Mouse (Mus musculus) CH12.LX (cell line): Measurements from ENCODE around the gene Armh2. TPM values are rescaled to one million over a fixed set of nuclear protein-coding genes. Genes with fewer than 3 reads are reported as not detected.

Experiments
- DNase-seq: peaks from one replicate; pipeline ENCODE4 v3.0.0-alpha.2; 2013; ENCODE audit errors: extremely low read depth
- H3K27ac ChIP-seq: 2 replicates; pipeline ENCODE4 v1.5.1; 2012; ENCODE audit warnings: low read depth, mild to moderate bottlenecking, control low read depth, moderate library complexity; ENCODE audit not compliant: insufficient read depth
- H3K27me3 ChIP-seq: replicated peaks from 2 replicates; pipeline ENCODE3; 2012; ENCODE audit warnings: inconsistent platforms
- H3K36me3 ChIP-seq, 2 experiments: replicated peaks in 1 of 2; 2 replicates each; pipeline versions ENCODE3 to v1.6.1; 2012; ENCODE audit warnings: inconsistent platforms in 1 of 2, low read length in 1 of 2, mild to moderate bottlenecking in 1 of 2, mixed read lengths in 1 of 2, moderate library complexity in 1 of 2; ENCODE audit not compliant: control insufficient read depth in 1 of 2, insufficient read depth in 1 of 2
- H3K4me1 ChIP-seq, 2 experiments: 2 replicates each; pipeline ENCODE4 v1.6.1; 2012; ENCODE audit warnings: inconsistent platforms in 1 of 2, moderate library complexity in 1 of 2; ENCODE audit not compliant: insufficient read depth in 2 of 2, control insufficient read depth in 1 of 2
- H3K4me2 ChIP-seq: 2 replicates; pipeline ENCODE4 v1.6.1; 2012; ENCODE audit warnings: low read depth, mild to moderate bottlenecking, control low read depth; ENCODE audit not compliant: poor library complexity, insufficient read depth, severe bottlenecking
- H3K4me3 ChIP-seq, 3 experiments: fragments of 150-350 bp in 1 of 3; sonication (generic) in 1 of 3; replicated peaks in 1 of 3; 2 replicates each; pipeline versions ENCODE3 to v1.5.1; 2011 to 2012; ENCODE audit warnings: low read depth in 2 of 3, low read length in 2 of 3, mild to moderate bottlenecking in 2 of 3, moderate library complexity in 2 of 3, control low read depth in 1 of 3, improper control_type of control experiment in 1 of 3, inconsistent platforms in 1 of 3, mixed read lengths in 1 of 3; ENCODE audit not compliant: poor library complexity in 1 of 3
- H3K79me2 ChIP-seq: replicated peaks from 2 replicates; pipeline ENCODE4 v1.6.1; 2012; ENCODE audit warnings: mild to moderate bottlenecking, moderate library complexity; ENCODE audit not compliant: control insufficient read depth, poor library complexity, insufficient read depth, severe bottlenecking; ENCODE audit errors: extremely low read depth
- H3K9ac ChIP-seq: 2 replicates; pipeline ENCODE4 v1.6.1; 2012; ENCODE audit warnings: low read depth, mild to moderate bottlenecking, control low read depth, moderate library complexity; ENCODE audit not compliant: insufficient read depth
- H3K9me3 ChIP-seq: replicated peaks from 2 replicates; pipeline ENCODE3; 2012; ENCODE audit warnings: low read length, inconsistent platforms, mixed read lengths
- CHD1 ChIP-seq: IDR thresholded peaks from 2 replicates; pipeline ENCODE4 v1.6.1; 2012; ENCODE audit warnings: low read depth, low read length, improper control_type of control experiment, inconsistent platforms
- CHD2 ChIP-seq: IDR thresholded peaks from 2 replicates; pipeline ENCODE4 v1.6.1; 2011; ENCODE audit warnings: low read length, improper control_type of control experiment
- CTCF ChIP-seq, 2 experiments: IDR thresholded peaks in 1 of 2; conservative IDR thresholded peaks in 1 of 2; 2 replicates each; pipeline ENCODE4 v1.5.1; 2011 to 2012; ENCODE audit warnings: low read depth in 2 of 2, low read length in 2 of 2, improper control_type of control experiment in 1 of 2, inconsistent platforms in 1 of 2, mild to moderate bottlenecking in 1 of 2, moderate library complexity in 1 of 2
- ELF1 ChIP-seq: IDR thresholded peaks from 2 replicates; pipeline ENCODE4 v1.6.1; 2014; ENCODE audit warnings: low read depth, mild to moderate bottlenecking, inconsistent platforms, low read length, improper control_type of control experiment
- ETS1 ChIP-seq: conservative IDR thresholded peaks from 2 replicates; pipeline ENCODE4 v1.6.1; 2012; ENCODE audit warnings: low read depth, mild to moderate bottlenecking, inconsistent platforms, low read length, improper control_type of control experiment, moderate library complexity
- GABPA ChIP-seq: IDR thresholded peaks from 2 replicates; pipeline ENCODE4 v1.6.1; 2012; ENCODE audit warnings: low read depth, low read length, improper control_type of control experiment, inconsistent platforms; ENCODE audit not compliant: insufficient replicate concordance
- HCFC1 ChIP-seq: IDR thresholded peaks from 2 replicates; pipeline ENCODE4 v1.6.1; 2012; ENCODE audit warnings: low read depth, mild to moderate bottlenecking, inconsistent platforms, low read length, improper control_type of control experiment
- JUN ChIP-seq: IDR thresholded peaks from 2 replicates; pipeline ENCODE4 v1.6.1; 2011; ENCODE audit warnings: low read depth, mild to moderate bottlenecking, low read length, improper control_type of control experiment, moderate library complexity; ENCODE audit not compliant: insufficient read depth
- JUND ChIP-seq: conservative IDR thresholded peaks from 2 replicates; pipeline ENCODE4 v1.6.1; 2011; ENCODE audit warnings: low read depth, low read length, improper control_type of control experiment
- KAT2A ChIP-seq: IDR thresholded peaks from 2 replicates; pipeline ENCODE4 v1.6.1; 2012; ENCODE audit warnings: low read length, improper control_type of control experiment, inconsistent platforms; ENCODE audit not compliant: insufficient replicate concordance
- MAFK ChIP-seq: IDR thresholded peaks from 2 replicates; pipeline ENCODE4 v1.6.1; 2011; ENCODE audit warnings: low read length, improper control_type of control experiment; ENCODE audit not compliant: insufficient replicate concordance
- MAX ChIP-seq: IDR thresholded peaks from 2 replicates; pipeline ENCODE4 v1.6.1; 2011; ENCODE audit warnings: low read length, improper control_type of control experiment
- MEF2A ChIP-seq: IDR thresholded peaks from 2 replicates; pipeline ENCODE4 v1.6.1; 2014; ENCODE audit warnings: low read depth, mild to moderate bottlenecking, inconsistent platforms, low read length, improper control_type of control experiment, borderline replicate concordance
- MXI1 ChIP-seq: IDR thresholded peaks from 2 replicates; pipeline ENCODE4 v1.6.1; 2011; ENCODE audit warnings: mild to moderate bottlenecking, low read depth, low read length, improper control_type of control experiment
- MYC ChIP-seq: IDR thresholded peaks from 2 replicates; pipeline ENCODE4 v1.6.1; 2011; ENCODE audit warnings: low read depth, mild to moderate bottlenecking, improper control_type of control experiment, low read length
- NRF1 ChIP-seq: IDR thresholded peaks from 2 replicates; pipeline ENCODE4 v1.6.1; 2014; ENCODE audit warnings: low read depth, mild to moderate bottlenecking, inconsistent platforms, low read length, improper control_type of control experiment, moderate library complexity
- PAX5 ChIP-seq: IDR thresholded peaks from 2 replicates; pipeline ENCODE4 v1.6.1; 2012; ENCODE audit warnings: low read length, inconsistent platforms, mixed read lengths
- POLR2AphosphoS2 ChIP-seq: IDR thresholded peaks from 2 replicates; pipeline ENCODE4 v1.6.1; 2011; ENCODE audit warnings: low read depth, low read length, improper control_type of control experiment
- RAD21 ChIP-seq: IDR thresholded peaks from 2 replicates; pipeline ENCODE4 v1.6.1; 2011; ENCODE audit warnings: low read depth, mild to moderate bottlenecking, low read length, improper control_type of control experiment, moderate library complexity
- SIN3A ChIP-seq: IDR thresholded peaks from 2 replicates; pipeline ENCODE4 v1.6.1; 2012; ENCODE audit warnings: low read length, improper control_type of control experiment, inconsistent platforms
- SMC3 ChIP-seq: IDR thresholded peaks from 2 replicates; pipeline ENCODE4 v1.6.1; 2011; ENCODE audit warnings: low read depth, low read length, improper control_type of control experiment
- TCF12 ChIP-seq: IDR thresholded peaks from 2 replicates; pipeline ENCODE4 v1.6.1; 2014; ENCODE audit warnings: low read depth, mild to moderate bottlenecking, inconsistent platforms, low read length, improper control_type of control experiment
- USF1 ChIP-seq: IDR thresholded peaks from 2 replicates; pipeline ENCODE4 v1.6.1; 2014; ENCODE audit warnings: low read depth, mild to moderate bottlenecking, inconsistent platforms, low read length, improper control_type of control experiment
- ZC3H11A ChIP-seq: IDR thresholded peaks from 2 replicates; pipeline ENCODE4 v1.6.1; 2012; ENCODE audit warnings: low read depth, mild to moderate bottlenecking, inconsistent platforms, low read length, improper control_type of control experiment
- ZMIZ1 ChIP-seq: IDR thresholded peaks from 2 replicates; pipeline ENCODE4 v1.6.1; 2012; ENCODE audit warnings: low read depth, mild to moderate bottlenecking, inconsistent platforms, low read length, improper control_type of control experiment
- ZNF384 ChIP-seq: IDR thresholded peaks from 2 replicates; pipeline ENCODE4 v1.6.1; 2012; ENCODE audit warnings: low read depth, low read length, improper control_type of control experiment, inconsistent platforms
- dilution Hi-C: fragments of 300-500 bp; cut with MboI; formaldehyde crosslinking; loops from 2 replicates; pipeline ENCODE4 v1.14.3; 2020; ENCODE audit warnings: low sequenced_read_pairs; ENCODE audit not compliant: extremely low pct_unique_long_range_greater_than_20kb, extremely low pct_ligation_motif_present
- in situ Hi-C: fragments of 300-500 bp; cut with MboI; formaldehyde crosslinking; loops from 3 replicates; pipeline ENCODE4 v1.14.3; 2019; ENCODE audit warnings: low sequenced_read_pairs, low pct_ligation_motif_present, low pct_unique_long_range_greater_than_20kb, mixed read lengths
- polyA plus RNA-seq: library from polyadenylated mRNA; unstranded; fragments of >175 nt; gene quantifications from 2 replicates; pipeline ENCODE4 v1.2.1, GENCODE M21; 2012; ENCODE audit warnings: low read depth; ENCODE audit not compliant: insufficient read length
- total RNA-seq, 2 experiments: library from RNA; depleted of rRNA; stranded (reverse); fragments of 300-350 nt in 1 of 2; fragments of >200 nt in 1 of 2; gene quantifications; 2 replicates each; pipeline ENCODE4 v1.2.3; 2012 to 2014

Gene Armh2
- total and polyA plus RNA-seq, 3 experiments: not detected

GRCm38 (mm10) chr13:24709656-24710396 lies 31.2 kb upstream of the Armh2 start:
- Histone ChIP-seq H3K4me2 (no peak overlapping the region), H3K79me2 (no peaks in the 10 kb centered on the region), H3K9ac (no peak overlapping the region), H3K4me1 (peaks cover 0 to 11% of the 10 kb centered on the region in 2 experiments; a peak in 2 of 4 replicates), H3K4me3 (no peak overlapping the region), H3K9me3 (no peaks in the 10 kb centered on the region), H3K27ac (no peak overlapping the region), H3K27me3 (no peaks in the 10 kb centered on the region), H3K36me3 (peaks cover 9 to 61% of the 10 kb centered on the region in 2 experiments)
- dilution Hi-C loops (no loop called here), in situ Hi-C loops (loop anchor here (25.0 kb wide), 1 partner anchor 202 kb away; no protein-coding TSS in a partner anchor)
- TF ChIP-seq SMC3 (no peak), CHD1 (no peak), ZNF384 (no peak), ELF1 (no peak), NRF1 (no peak), GABPA (no peak), CHD2 (no peak), TCF12 (no peak), POLR2AphosphoS2 (no peak), MYC (no peak), MAFK (no peak), ZC3H11A (no peak), JUND (no peak), HCFC1 (no peak), RAD21 (no peak), MAX (no peak)
- DNase-seq: no peak

- in situ Hi-C loops (loop anchor here (25.0 kb wide), 1 partner anchor 201 kb away; no protein-coding TSS in a partner anchor), dilution Hi-C loops (no loop called here)
- H3K4me3 ChIP-seq: no peak overlapping the region
- no peak overlapping the region for H3K4me2 ChIP-seq
- H3K27ac ChIP-seq: no peak overlapping the region
- no peak overlapping the region for H3K9ac ChIP-seq
- H3K79me2 ChIP-seq: no peaks in the 10 kb centered on the region
- no peaks in the 10 kb centered on the region for H3K9me3 ChIP-seq
- DNase-seq: no peak
- H3K36me3 ChIP-seq: peaks cover 17 to 64% of the 10 kb centered on the region in 2 experiments
- no peaks in the 10 kb centered on the region for H3K27me3 ChIP-seq
- no peak for TF ChIP-seq MEF2A
- TF ChIP-seq ZMIZ1: no peak
- TF ChIP-seq MXI1: no peak
- TF ChIP-seq CHD2: no peak
- no peak for TF ChIP-seq TCF12
- TF ChIP-seq MAX: no peak
- no peak for TF ChIP-seq KAT2A
- TF ChIP-seq SIN3A: no peak
- no peak for TF ChIP-seq PAX5
- no peak for TF ChIP-seq JUND
- no peak for TF ChIP-seq MYC
- TF ChIP-seq ZC3H11A: no peak
- TF ChIP-seq NRF1: no peak
- TF ChIP-seq JUN: no peak
- no peak for TF ChIP-seq USF1
- no peak for TF ChIP-seq ETS1
- no peak for TF ChIP-seq CTCF (conservative IDR thresholded peaks at IDR 0.05 in 1 of 2, IDR thresholded peaks at IDR 0.05 in 1 of 2; ENCODE audit: low read depth in 2 of 2, low read length in 2 of 2)
- H3K4me1 ChIP-seq: peaks cover 0 to 11% of the 10 kb centered on the region in 2 experiments; a peak in 2 of 4 replicates
These were observed 30.1 kb upstream of the Armh2 start for GRCm38 (mm10) chr13:24710968-24711367.
